Mouse (Mus musculus) R1 (cell line): Measurements from ENCODE around the gene Pitpna.

ENCODE experiments used
- DNase-seq: peaks from one replicate; pipeline ENCODE4 v3.0.0-alpha.2; 2018; ENCODE audit warnings: low read depth, low spot score

Pitpna gene

GRCm38 (mm10) chr11:75563851-75564548, 23.9 kb upstream of the Pitpna start:
- no peak for DNase-seq

GRCm38 (mm10) chr11:75565849-75566248, 22.0 kb upstream of the Pitpna start:
- DNase-seq = no peak

DNA sequence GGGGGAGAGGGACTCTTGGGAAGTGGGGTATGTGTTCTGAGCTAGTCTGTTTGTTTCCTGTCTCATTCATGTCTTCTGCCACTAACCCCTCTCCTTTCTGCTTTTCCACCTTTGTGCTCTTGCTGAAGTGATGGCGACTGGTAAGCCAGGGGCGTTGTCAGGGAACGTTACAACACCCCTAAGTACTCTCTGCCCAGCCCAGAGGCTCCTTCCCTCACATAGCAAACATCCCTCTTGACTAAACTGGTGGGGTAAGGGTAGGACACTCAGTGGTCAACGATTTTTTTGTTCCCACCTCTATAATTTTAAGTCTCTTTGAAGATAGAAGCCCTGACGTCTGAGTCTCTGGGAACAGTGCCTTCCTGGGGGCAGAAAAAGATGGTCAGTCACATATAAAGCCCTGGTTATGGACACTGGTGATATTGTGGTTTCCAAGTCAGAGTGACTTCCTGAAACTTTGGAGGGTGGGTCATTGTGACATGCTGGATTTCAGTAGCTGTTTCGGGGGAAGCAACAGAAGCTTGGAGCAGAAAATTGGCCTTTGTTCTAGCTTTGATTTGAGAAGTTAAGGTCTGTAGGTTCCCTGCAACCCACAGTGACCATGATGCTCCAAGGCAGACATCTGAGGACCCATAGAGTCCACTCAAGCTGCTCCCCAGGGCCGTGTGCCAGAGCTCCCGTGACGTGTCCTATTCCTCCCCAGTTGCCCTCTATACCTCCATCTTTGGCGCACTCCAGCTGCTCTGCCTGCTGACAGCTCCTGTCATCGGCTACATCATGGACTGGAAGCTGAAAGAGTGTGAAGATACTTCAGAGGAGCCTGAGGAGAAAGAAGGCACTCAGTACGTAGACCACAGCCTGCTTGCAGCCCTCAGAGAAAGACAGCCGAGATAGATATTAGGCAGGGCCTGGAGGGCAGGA, 21.4 kb upstream of the Pitpna start:
- no peak for DNase-seq

DNA sequence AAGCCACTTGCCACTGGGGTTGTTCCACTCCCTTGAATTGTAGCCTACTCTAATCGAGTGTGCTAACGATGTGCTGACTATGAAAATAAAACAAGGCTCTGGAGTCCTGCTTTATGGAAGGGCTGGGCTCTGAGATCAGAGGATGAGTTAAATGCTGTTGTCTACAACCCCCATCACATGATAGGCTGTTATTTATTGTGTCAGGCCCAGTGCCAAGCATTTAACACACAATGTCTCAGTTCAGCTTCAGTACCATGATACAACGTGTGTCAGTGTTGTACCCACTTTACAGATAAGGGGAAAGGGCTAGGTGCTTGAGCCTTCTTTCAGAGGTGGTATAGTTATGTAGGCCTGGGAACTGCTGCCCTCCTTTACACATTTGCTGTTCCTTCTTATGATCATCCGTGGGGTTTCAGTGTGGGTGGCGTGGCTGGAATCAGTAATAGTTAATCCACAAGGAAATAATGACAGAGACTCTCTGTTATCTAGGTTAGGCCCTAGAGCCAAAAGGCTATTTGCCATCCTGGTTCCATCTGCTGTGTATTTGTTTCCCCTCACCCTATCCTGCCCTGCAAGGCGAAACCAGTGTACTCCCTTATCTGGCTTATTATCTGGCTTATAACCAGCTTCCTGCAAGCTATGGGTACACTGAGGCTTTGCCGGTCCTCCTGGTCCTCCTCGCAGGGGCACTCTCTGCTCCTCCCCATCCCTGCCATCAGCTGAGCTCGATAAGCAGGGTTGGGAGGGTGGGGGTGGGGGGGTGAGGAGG, 20.4 kb upstream of the Pitpna start:
- DNase-seq = no peak

DNA sequence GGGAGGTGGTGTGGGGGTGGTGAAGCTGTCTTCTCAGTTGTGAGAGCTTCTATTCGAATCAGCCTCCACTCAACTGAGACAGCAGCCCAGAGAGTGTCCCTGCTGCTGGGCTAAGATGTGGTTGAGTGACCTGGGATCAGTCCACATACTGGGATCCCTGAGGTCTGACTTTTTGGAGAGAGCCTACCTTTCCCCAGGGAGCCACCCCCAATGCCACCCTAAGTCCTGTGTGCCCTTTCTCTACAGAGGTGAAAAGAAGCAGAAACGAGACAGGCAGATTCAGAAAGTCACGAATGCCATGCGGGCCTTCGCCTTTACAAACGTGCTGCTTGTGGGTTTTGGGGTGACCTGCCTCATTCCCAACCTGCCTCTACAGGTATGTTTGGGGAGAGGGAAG, 19.8 kb upstream of the Pitpna start:
- DNase-seq = no peak

DNA sequence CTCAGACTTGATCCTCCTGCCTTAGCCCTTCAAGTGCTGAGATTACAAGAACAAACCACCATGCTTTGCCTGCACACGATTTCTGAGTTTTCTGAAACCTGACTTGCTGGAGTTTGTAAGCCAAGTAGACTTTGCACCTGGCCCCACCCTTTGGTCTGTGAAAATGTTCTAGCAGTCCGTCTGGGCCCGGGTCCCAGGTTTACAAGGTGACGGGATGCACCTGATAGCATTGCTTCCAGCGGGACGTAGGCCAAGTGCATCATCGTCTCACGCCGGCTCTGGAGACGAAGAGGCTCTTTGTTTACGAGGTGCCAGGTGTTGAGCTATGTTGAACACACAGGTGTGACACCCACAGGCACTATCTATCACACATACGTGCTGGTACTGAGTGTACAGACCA, 18.9 kb upstream of the Pitpna start:
- no peak for DNase-seq

DNA sequence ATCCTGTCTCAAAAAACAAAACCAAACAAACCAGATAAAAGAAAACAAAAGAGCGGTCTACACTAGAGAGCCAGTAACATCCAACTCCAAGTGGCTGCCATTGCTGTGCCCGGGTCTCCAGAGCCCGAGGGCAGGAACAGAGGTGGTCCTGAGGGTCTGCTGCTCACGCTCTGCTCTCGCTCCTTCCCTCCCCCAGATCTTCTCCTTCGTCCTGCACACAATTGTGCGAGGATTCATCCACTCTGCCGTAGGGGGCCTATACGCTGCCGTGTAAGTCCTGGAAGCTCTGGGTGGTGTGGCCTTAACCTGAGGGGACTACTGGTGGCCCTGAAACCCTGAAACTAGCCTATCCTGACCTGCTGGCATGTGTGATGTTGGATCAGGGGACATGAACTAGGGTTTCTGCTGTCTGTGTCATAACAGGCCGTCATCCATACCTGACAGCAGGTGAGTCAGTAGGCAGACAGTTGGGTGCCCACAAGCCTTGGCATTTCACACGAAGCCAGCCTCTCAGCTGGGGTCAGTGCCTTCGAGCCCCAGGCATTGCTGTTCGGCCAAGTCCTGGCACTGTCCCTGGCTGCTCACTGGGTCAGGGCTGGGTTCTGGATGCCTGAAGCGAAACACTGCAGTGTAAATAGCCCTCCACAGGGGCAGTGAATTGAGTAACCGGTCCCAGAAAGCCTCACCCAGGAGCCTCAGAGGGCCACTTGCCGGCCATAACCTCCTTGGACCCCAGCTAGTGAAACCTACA, 17.3 kb upstream of the Pitpna start:
- no peak for DNase-seq

DNA sequence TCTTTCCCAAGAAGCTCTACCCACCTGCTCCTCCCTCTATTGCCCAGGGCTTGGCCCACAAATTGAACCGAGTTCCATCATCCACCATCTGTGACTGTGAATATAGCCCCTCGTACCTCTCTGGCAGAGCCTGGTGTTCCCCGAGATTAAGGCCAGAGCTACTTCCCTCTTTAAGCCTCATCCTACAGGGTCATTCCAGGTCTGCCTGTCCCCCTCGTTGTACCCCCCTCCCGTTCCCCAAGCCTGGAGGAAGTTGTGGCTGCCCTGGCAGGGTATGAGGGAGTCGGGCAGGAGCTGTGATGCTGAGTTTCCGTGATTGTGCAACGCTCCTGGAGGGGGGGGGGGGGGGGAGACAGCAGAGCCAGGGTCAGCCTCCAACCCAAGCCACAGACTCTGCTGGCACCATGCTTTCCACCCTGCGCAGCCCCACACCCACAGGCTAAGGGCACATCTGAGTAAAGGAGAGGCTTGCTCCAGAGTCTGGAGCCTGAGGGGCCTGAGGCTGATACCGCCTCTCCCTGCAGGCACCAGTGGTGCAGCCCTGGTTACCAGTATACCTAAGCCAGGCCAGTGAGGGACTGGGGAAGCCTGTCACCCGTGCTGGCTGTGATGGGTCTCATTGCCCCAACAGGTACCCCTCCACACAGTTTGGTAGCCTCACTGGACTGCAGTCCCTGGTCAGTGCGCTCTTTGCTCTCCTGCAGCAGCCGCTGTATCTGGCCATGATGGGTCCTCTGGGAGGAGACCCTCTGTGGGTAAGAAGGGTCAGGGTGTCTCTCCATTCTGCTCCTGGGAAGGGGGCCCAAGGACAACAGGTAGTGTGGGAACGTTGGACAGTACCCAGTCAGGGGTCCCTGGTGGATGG, 16.5 kb upstream of the Pitpna start:
- DNase-seq = no peak

GRCm38 (mm10) chr11:75572301-75572791, 15.6 kb upstream of the Pitpna start:
- DNase-seq = no peak

DNA sequence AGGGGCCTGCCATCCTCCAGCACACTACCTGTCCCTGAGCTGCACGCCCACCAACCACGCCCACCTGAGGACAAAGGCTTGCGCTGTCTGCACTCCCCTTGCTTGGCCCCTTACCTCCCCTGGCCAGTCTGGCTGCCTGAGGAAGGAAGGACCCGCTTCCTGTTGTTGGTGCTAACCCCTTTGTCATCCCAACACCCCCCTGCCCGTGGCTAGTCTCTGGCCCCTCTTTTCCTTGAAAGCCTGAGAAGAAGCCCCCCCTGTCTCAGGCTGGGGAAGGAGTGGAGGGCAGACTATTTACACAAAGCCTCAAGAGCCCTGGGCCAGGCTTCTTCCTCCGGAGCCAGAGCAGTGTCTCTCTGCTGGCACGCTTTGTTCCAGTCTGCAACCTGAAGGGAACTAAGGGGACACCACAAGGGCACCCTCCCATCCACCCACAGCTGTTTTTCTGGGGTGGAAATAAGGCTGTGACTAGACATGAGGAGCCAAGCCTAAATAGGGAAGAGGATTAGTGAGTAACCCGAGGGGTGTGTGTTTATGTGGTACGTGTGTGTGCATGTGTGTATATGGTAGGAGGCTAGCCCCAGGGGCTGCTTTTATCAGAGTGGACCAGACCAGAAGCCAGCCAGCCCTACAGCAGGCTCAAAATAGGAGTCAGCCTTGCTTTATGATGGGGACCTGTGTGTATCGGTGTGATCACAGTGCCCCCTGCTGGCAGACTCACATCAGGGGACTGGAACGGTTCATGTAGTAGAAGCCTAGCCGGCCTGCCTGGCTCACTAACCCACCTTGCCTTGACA, 14.8 kb upstream of the Pitpna start:
- DNase-seq = peak; percentile 86

- no peak for DNase-seq
Measured at GRCm38 (mm10) chr11:75574378-75575123, 13.3 kb upstream of the Pitpna start.

- DNase-seq = no peak
Measured at GRCm38 (mm10) chr11:75575560-75576123, 12.3 kb upstream of the Pitpna start.

GRCm38 (mm10) chr11:75578609-75579008, 9.3 kb upstream of the Pitpna start:
- no peak for DNase-seq

DNA sequence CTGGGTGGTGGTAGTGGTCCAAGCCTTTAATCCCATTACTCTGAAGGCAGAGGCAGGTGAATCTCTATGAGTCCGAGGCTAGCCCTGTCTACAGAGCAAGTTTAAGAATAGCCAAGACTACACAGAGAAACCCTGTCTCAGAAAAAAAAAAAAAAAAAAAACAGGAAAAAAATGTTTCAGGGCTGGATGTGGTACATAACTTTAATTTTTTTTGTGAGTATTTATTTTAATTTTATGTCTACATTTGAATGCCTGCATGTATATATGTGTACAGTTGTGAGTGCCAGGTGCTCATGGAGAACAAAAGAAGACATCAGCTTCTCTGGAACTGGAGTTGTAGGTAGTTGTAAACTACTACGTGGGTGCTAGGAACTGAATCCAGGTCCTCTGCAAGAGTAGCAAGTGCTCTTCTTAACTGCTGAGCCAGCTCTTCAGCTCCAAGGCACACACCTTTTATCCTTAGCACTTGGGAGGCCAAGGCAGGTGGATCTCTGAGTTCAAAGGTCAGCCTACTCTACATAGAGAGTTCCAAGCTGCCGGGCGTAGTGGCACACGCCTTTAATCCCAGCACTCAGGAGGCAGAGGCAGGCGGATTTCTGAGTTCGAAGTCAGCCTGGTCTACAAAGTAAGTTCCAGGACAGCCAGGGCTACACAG, 6.3 kb upstream of the Pitpna start:
- peak; percentile 70 for DNase-seq

- DNase-seq = no peak
Measured at GRCm38 (mm10) chr11:75583521-75583920, 4.4 kb upstream of the Pitpna start.

DNA sequence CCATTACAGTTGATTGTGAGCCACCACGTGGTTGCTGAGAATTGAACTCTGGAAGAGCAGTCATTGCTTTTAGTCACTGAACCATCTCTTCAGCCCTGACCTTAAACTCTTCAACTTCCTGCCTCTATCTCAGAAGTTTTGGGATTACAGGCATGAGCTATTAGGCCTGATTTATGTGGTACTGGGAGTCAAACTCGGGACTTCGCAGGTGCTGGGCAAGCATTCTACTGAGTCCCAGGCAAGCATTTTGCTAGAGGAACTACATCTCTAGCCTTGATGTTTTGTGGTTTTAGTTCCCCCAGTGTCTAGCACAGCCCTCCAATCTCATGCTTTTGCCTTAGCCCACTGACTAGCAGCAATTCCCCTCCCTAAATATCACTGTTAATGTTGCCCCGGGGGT, 2.8 kb upstream of the Pitpna start:
- DNase-seq = no peak

DNA sequence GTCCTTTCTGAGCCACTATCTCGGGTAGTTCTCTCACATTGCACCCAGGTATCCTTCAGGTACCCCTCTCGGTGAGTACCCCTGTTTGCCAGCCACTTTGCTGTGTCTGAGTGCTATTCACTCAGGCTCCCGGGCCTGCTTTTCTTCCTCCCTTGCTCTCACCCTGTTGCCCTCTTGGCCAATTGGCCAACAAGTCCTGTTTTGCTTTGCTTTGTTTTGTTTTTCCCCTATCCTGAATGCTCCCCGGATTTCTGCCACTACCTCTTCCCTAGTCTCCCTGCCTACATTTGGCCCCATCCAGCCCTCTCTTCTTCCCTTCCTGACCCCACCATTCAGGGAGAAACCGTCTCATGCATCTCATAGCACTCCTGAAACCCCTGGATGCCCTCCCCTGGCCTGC, 1.9 kb upstream of the Pitpna start:
- DNase-seq = no peak

DNA sequence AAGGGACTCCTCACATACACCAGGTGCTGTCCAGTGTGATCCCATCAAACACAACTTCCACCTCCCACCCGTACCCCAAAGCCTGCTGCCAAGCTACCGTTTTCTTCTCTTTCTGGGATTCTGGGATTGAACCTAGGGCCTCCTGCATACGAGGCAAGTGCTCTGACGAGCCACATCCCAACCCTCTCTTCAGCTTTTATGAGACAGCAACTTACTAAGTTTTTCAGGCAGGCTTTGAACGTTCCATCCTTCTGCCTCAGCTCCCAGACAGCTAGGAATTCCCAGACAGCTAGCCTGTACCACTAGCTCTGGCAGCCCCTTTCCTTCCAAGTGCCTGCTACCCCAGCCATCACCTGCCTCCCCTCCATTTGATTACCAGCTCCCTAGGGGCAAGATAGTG, 934 bp upstream of the Pitpna start:
- DNase-seq = no peak
